Mouse (Mus musculus) c-Kit-positive CD71-positive TER-119-positive erythroid progenitor cells, embryonic 14.5 days (primary cell): ENCODE measurements around the gene Gsc.

ENCODE experiments used
- DNase-seq: peaks from one replicate; pipeline ENCODE4 v3.0.0-alpha.2; 2013; ENCODE audit warnings: low spot score

Gene Gsc

DNA sequence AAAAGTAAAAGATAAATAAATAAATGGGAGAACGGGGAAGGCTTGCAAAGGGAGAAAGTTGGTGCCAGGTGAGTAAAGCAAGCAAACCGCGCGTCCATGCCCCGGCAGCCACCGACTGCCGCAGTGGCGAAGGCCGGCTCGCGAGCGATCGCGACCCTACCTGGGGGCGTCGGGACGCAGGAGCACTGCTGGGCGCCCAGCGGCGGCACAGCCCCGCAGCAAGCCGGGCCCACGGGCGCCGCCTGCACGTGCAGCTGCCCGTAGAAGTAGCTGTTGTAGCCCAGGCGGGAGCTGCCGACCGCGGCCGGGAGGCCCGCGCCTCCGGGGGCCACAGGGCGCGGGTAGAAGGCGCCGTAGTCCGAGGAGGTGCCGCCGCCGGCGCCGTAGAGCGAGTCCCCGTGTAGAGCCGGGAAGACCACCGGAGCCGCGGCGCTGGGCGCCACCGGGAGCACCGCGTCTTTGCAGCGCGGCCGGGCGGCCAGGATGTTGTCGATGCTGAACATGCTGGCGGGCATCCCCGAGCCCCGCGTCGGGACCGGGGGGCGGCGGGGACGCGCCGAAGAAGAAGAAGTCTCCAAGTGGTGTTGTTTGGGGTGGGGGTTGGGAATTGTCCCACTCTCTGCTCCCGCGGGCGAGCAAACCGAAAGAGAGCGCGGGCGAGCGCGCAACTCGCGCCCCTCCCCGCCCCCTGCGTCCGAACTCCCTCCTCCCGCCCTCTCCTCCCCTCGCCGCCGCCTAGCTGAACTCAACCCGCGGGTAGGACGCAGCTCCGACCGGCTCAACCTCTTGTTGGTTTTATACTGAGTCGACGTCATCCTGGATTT lies at the start of gene Gsc:
Gsc (minus strand) TSS at position 730 of the 824 bp plus-strand sequence.
- DNase-seq = no peak

DNA sequence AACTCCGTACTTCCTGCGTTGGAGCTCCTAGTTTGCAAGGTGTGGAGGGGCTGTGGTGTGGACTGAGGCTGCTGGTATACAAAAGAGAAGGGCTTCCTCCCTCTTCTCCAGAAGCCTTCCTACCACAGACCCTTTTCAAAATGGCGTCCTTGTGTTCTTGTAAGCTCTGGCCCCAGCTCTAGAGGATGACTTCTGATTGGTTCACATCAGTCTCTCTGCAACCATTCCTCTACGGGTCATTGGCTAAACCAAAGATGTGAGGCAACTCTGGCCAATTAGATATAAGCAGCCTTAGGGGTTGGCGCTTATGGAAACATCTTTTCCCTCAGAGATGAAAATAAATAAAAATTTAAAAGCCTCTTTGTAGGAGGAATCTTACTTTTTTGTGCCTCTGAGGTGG lies 46.6 kb upstream of the Gsc start:
- no peak for DNase-seq

DNA sequence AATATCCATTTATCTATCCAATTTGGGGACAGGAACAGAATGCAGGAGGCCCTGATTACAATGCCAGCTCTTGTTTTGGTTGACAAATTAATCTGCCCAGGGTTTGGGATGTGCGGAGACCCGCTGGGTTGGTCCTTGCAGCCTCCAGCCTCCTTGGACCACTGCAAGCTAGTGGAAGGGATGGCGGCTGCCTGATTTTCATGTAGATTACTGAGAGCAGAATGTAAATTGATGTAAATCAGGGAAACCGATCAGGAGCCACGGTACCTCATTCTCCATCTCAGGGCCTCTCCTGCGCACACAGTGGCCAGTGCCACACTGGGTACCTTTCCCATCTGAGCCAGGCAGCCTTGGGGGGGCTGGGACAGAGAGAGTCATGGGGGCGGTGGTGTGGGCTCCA lies 34.8 kb upstream of the Gsc start:
- no peak for DNase-seq

DNA sequence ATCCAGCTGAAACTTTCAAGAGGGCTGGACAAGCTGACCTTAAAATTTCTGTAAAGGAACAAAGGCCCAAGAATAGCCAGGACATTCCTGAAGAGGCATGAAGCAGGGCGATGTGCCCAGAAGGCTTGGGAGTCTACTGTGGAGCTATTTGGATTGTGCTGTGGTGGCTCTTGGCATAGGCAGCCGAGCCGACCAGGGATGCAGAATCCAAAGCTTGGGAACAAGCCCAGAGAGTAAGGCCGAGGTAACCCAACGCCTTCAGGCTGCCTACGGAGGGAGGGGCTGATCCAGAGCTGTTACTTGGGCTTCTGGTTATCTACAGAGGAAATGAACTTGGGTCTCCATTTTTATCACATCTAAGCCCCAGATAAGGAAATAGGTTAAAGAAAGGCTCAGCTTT lies 18.9 kb upstream of the Gsc start:
- DNase-seq = no peak

DNA sequence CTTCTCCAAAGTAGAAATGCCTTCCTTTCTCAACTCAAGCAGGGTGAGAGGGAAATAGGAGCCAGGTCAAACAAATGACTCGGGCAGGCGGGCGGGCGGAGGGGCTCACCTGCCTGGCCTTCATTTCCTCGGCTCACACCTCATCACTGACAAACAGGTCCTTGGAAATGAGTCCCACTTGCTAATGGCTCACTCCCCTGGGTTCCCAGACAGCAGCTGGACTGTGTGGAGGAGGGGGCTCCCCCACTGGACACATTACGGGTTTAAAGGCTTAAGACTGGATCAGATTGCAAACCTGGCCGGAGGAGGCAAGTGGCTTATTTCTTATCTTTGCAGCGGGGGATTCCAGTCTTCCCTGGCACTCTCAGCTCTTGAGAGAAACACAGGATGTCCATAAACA lies 13.1 kb upstream of the Gsc start:
- DNase-seq = no peak

DNA sequence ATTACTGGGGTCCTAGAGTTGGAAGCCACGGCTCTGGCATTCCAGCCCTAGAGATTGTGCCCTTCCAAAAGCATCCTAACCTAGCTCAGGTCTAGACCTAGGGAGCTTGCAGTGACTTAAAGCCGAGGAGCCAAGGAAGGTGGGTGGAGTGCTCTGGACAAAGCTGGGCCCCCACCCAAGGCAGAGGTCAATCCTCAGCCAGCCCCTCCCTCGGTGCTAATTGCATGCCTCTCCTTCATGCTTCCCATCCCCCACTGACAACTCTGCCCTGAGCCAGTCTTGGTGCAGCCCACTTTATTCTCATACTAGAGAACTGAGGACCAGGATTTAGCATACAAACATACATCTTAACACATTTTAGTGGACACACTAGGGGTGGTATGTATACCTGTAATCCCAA lies 12.0 kb upstream of the Gsc start:
- DNase-seq = no peak

DNA sequence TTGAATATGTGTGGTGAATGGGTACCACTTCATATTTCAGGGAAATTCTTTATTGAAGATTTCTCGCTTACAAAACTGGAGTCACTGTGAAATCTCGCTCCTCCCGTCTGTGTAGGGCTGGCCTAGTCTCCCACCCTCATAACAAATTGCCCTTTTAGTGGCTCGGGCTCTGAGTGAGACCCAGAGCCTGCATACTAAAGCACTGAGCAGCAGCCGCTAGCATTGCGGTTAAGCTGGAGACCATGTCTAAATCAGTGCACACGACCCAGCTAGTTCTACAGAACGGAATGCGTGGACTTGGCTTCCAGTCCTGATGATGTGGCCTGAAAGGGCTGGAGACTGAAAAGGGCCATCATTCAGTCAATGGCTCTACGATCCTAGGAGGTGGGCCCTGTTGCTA lies 7.9 kb upstream of the Gsc start:
- DNase-seq = no peak

DNA sequence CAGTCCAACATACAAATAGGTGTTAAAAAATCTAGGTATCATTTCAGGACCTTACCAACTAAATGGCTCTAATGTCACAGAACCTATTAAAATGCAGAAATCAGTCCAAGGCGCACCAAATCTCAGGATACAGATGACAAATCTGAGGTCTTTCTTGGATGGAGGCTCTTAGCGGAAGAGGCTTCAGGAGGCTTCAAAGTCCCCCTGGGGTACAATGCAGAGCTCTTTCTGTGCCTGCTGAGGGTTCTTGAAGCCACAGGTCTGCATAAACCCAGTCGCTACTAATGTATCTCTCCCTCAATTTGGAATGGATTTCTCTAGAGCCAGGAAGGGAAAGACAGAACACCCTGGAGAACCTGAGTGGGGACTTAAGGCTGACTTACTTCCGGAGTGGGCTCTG lies 5.1 kb upstream of the Gsc start:
- no peak for DNase-seq

DNA sequence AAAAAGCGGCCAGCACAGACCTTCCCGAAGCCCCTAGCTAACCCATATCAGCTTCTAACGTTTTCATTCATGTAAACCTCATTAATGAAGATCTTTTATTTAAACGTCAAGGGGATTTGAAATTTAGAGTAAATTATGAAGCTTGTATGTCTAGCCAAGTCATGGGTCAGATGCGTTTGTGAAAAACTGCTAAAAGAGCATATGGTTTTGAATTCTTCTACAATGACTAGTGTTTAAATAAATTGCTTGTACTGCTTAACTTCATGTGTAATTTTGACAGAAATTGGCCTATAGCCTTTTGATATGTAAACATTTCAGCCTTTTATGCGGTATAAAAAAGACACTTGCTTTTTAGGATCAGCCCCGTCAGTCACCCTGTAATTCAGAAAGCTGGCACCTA lies 4.4 kb upstream of the Gsc start:
- DNase-seq = no peak

DNA sequence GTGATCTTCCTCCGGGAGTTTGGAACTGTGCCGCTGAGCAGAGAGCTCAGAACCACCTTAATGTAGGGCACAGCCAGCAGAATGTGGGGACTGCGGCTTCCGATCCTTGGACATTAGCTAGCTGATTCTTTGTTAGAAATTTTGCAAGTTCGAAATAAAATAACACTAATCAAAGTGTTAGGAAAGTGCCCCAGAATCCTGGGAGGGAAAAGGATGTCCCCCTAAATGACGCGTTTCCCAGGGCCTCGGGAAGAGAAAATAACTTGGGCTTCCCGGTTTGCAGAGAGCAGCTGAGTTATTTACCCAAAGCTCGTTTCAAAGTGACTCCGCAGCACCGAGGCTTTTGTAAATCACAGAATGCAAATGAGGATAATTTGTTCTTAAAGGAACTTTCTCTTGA lies 3.9 kb upstream of the Gsc start:
- DNase-seq = no peak

DNA sequence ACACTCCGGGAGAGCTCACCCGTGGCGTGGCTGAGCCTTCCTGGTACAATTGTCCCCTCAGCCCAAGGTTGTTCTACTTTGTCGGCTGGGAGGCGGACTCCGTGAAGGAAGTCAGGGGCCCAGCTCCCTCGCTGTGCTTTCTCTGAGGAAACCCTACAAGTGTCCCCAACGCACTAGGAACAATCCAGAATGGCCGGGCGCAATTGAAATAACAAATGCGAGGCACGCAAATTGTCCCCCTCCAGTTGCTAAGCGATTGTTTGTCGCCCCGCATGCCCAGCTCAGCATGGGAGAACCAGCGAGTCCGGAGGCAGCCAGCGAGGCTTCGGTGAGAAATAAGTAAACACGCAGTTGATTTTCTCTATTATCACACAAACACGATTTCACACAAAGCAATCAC lies 2.8 kb upstream of the Gsc start:
- DNase-seq = no peak

DNA sequence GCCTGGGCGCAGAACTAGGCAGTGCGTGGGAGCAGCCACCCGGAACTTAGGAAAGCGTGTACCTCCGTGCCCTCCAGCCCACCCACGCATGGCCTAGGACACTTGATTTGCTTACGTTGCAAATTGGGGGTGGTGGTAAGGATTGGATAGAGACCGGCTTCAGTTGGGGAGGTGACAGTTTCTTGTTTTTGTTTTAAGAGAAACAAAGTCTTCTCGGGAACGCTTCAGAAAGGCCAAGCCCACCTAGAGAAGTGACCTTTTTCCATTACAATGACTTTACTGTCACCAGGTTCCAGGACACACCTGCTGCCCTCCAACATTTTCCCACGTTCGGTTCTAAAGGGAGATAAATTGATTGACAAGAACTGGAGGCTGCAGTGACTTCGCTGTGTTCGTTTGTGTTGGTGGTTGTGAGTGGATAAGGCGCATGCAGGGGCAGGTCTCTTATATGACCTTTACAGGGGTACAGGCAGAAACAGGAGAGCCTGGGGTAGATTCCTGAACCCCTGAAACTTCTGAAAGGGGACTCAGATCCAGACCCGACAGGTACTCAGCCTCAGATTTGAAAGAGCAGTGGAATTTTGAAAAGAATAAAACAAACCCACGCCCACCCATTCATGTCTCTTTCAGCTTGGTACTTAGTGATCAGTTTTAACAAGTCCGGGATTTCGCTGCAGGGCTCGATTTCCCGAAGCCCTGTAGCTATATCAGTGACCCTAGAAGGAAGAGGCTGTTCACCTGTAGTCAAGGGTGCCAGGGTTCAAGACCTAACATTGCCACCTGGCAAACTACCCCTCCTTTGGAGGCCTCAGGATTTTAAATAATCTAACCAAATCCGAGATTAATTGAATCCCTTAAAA lies 2.0 kb upstream of the Gsc start:
- no peak for DNase-seq

DNA sequence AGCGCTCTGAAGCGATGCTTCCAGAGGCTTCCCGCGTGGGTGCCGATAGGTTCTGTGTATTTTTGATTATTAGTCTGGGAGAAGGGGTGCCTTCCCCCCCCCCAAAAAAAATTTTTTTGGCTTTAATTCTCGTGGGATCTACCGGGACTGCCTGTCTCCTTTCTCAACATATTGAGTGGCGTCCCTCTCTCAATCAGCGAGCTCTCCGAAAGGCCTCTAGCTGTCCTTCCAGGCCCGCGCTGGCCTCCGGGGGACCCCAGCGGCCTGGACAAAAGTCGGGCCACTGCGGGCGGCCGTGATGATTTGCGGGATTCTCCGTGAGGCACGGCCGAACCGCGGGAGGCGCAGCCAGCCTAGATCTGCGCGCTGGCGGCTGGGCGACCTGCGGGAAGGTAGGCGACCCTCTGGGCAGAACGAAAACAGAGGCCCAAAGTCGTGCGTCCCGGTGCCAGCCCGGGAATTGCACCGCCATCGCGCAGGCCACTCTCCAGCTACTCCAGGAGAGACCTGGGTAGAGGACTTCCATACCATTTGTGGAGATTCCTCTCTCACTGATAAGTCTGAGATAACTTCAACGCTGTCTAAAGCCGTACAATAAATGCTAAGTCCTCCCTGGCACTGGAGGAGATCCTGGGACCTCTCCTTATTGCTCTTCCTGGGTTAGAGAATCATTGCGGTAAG lies 1.2 kb upstream of the Gsc start:
- DNase-seq = no peak

DNA sequence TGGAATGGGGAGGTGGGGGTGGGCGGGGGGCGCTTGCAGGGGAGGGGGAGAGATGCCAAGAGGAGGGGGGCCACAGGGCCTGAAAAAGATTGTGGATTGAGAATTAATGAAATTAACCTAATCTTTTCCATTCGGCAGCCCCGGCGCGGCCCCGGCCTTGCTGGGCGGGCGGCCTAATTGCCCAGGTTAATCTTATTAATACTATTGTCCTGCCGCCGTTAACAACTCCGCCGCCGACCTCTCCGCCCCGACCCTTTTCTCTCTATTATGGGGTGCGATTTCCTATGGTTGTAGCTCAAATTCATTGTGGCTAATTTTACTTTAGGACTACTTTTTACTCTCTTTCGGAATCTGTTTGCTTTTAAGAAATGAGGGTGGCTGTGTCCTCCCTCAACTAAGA lies 362 bp upstream of the Gsc start:
- no peak for DNase-seq

DNA sequence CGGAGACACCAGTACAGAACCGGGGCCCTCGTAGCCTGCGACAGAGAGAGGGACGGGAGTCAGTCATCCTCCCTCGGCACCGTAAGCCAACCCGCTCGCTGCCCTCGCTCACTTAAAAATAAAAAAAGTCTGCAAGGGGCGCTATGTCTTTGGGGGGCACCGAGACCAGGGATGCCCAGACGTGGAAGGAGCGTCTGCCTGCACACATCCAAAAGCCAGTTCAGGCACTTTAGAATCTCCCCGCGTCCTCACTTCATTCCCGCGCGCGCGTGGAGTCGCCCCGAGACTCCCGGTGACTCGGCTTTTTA lies 958 bp downstream of the Gsc start:
- no peak for DNase-seq

DNA sequence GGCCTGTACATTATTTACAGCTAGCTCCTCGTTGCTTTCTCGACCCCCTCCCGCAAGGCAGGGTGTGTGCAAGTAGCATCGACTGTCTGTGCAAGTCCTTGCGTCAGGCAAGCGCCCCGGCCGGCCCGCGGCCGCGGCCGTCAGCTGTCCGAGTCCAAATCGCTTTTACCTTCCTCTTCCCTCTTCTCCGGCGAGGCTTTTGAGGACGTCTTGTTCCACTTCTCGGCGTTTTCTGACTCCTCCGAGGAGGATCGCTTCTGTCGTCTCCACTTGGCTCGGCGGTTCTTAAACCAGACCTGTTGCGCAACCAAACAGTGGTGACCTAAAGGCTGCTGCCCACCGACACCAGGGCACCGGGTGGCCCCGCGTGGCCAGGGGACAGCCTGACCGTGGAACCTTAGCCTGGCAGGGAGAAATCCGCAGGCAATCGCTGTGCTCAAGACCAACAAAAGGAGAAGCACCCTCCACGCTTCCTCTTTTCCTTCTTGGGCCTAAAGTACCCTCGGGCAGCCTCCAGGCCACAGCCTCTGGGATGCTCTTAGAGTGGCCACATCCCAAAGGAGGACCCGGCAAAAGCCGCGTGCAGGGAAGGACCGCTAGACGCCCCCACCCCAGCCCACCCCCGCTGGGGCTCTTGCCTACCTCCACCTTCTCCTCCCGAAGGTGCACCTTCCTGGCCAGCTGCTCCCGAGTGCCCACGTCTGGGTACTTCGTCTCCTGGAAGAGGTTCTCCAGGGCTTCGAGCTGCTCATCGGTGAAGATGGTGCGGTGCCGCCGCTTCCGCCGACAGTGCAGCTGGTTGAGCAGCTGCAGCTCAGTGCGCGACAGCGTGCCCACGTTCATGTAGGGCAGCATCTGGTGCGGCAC lies 1.5 kb downstream of the Gsc start:
- no peak for DNase-seq

DNA sequence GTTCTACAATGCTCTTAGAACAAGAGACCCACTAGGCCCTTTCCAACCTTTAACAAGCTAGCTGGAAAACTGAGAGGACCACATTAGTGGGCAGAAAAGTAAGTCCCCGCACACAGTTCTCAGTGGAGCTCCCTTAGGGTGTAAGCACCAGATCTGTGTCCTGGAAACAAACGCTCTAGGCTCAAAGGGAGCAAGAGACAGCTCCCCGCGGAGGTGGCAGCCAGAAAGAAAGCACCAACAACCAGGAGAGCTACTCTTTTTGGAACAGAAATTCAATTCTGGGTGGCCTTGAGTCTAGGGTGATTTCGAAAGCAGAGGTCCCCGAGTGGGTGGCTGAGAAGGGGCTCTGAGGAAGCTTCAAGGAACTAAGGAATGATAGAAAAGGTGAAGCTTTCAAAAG lies 2.5 kb downstream of the Gsc start:
- no peak for DNase-seq

DNA sequence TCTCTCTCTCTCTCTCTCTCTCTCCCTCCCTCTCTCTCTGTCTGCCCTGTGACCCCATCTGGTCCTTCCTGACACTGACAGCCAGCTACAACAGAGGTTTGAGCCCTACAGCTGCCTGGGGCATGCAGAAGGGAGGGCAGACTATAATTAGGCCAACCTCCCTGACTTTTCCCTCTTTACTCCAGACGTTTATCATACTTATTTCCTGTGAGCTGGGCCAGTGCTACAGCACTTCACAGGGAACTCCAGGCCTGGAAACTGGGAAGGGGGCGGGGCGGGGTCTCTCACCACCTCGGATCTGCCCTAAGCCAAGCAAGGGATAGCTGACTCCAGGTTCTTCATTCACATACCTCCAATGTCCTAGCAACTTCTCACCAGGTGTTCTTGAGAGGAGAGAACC lies 4.3 kb downstream of the Gsc start:
- DNase-seq = no peak

DNA sequence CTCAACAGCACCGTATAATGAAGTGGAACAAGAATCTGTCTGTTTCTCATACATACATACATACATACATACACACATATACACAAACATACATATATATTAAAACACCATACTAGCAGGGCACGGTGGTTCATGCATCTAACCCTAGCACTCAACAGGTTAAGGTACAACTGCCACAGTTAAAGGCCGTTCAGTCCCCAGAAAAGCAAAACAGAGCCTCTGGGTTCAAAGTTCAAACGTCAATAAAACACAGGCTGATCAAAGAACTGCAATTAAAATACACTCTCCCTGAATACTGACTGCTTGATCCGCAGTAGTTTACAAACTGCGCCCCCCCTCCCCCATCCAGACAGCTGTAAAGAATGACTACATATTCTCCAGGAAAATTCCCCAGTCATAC lies 5.8 kb downstream of the Gsc start:
- DNase-seq = no peak

DNA sequence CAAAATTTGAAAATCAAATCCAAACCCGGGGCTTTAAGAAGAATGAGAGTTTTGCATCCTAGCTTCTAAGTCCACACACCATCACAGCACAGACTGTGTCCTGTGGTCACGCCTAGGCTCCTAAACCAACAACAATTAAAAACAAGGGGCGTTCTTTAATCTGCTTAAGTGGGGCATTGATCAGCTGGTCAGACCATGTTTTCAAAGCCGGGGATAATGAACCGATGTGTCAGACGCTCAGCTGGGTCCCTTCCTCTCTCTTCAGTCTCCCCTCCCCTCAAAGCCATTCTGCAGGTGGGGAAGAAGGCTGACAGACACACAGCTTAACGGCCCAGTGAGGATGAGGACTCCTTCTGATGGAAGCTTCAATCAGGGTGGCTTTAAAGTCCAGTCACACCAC lies 6.2 kb downstream of the Gsc start:
- DNase-seq = no peak

DNA sequence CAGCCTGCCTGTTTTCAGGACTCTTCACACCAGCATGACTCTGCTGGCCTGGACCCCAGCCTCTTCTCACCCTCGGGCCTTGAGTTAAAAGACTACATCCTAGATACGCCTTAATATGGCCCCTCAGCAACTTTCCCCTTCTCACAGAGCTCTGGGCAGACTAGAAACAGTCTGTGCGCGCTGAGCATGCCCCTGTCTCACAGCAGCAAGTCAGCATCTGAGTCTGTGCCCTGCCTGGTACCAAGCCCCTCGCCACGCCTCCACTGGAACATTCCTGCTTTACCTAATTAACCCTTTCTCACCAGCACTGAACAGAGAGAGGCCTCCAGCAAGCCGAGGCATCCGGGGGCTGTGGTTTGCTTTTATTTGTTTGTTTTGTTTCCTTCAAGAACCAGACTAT lies 11.8 kb downstream of the Gsc start:
- no peak for DNase-seq

DNA sequence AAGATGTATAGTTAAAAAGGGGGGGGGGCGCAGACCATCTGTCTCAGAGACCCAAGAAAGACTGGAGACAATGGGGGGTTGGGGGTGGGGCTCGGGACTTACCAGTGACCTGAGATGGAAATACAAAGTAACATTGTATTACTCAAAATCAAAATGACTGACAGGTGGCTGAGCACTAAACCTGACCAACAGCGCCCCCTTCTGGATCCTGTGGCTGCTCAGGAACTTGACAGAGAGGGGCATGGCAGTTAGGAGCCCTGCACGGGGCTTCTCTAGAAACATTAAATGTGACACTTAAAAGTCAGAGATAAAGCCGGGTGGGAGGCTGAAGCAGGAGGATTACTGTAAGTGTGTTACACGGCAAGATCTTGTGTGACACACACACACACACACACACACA lies 13.8 kb downstream of the Gsc start:
- no peak for DNase-seq
